In genomic region chr2:164769258-164770037, GRCm38 (mm10) we compare ENCODE assay signal across 8 mouse cellular contexts. TPM values are rescaled to one million over a fixed set of nuclear protein-coding genes. Genes with fewer than 3 reads are reported as not detected.
DNase-seq lines count a peak whose midpoint lies in the region; ATAC-seq and TF ChIP-seq lines count a peak whose summit lies in the region.

Ube2c (plus strand) TSS chr2:164769898.

- H3K4me3 ChIP-seq in forebrain, embryonic 10.5 days, result peak within 1 kb of the TSS; percentile 99
- peak within 1 kb of the TSS; percentile 82 for H3K4me3 ChIP-seq in heart, embryonic 15.5 days
- peak within 1 kb of the TSS; percentile 91 to 96 for H3K4me3 ChIP-seq in liver, embryonic 14.5 days (ENCODE audit: insufficient read depth in 1 of 2, low read depth in 2 of 2, low read length in 2 of 2)
- H3K4me3 ChIP-seq in neural tube, embryonic 11.5 days (ENCODE audit: low read depth, low read length), result peak within 1 kb of the TSS; percentile 97
- H3K4me3 ChIP-seq in stomach, postnatal 0 days (ENCODE audit: low read depth, low read length), result peak within 1 kb of the TSS; percentile 83

- peaks cover 28% of the 10 kb centered on the region for H3K4me1 ChIP-seq in forebrain, embryonic 10.5 days
- peaks cover 31% of the 10 kb centered on the region for H3K4me1 ChIP-seq in heart, embryonic 15.5 days (replicated peaks)
- H3K4me1 ChIP-seq in liver, embryonic 14.5 days (replicated peaks; ENCODE audit: control insufficient read depth in 2 of 2, insufficient read depth in 2 of 2, low read length in 1 of 2), result peaks cover 29 to 32% of the 10 kb centered on the region in 2 experiments
- peaks cover 18% of the 10 kb centered on the region for H3K4me1 ChIP-seq in neural tube, embryonic 11.5 days (ENCODE audit: control insufficient read depth, insufficient read depth, low read length)
- 0 out of 2 replicates have a peak, but pooled peaks cover 4% of the 10 kb centered on the region for H3K4me1 ChIP-seq in stomach, postnatal 0 days (replicated peaks; ENCODE audit: control insufficient read depth, insufficient read depth)

- TF ChIP-seq CTCF in liver, embryonic 14.5 days (IDR thresholded peaks at IDR 0.05; ENCODE audit: low read depth), result peak; percentile 57
- TF ChIP-seq CTCF in stomach, postnatal 0 days (IDR thresholded peaks at IDR 0.05; ENCODE audit: low read depth), result peak; percentile 58

- no peaks in the 10 kb centered on the region for H3K9me3 ChIP-seq in forebrain, embryonic 10.5 days
- H3K9me3 ChIP-seq in heart, embryonic 15.5 days (replicated peaks), result no peaks in the 10 kb centered on the region
- H3K9me3 ChIP-seq in liver, embryonic 14.5 days (ENCODE audit: control insufficient read depth, low read length), result no peaks in the 10 kb centered on the region
- H3K9me3 ChIP-seq in neural tube, embryonic 11.5 days (ENCODE audit: control insufficient read depth, low read length), result no peaks in the 10 kb centered on the region
- H3K9me3 ChIP-seq in stomach, postnatal 0 days (ENCODE audit: control insufficient read depth, low read length), result no peaks in the 10 kb centered on the region

- peak within 1 kb of the TSS; percentile 77 for H3K9ac ChIP-seq in heart, embryonic 15.5 days
- peak within 1 kb of the TSS; percentile 98 for H3K9ac ChIP-seq in liver, embryonic 14.5 days (replicated peaks)
- H3K9ac ChIP-seq in neural tube, embryonic 11.5 days (ENCODE audit: low read length), result peak within 1 kb of the TSS; percentile 89
- H3K9ac ChIP-seq in stomach, postnatal 0 days (ENCODE audit: low read length), result peak within 1 kb of the TSS; percentile 74

- 2% methylated on average over 53 of the region's 53 CpGs for WGBS in forebrain, embryonic 10.5 days
- WGBS in heart, embryonic 15.5 days, result 1% methylated on average over 53 of the region's 53 CpGs
- WGBS in liver, embryonic 14.5 days (ENCODE audit: insufficient replicate concordance), result 1% methylated on average over 53 of the region's 53 CpGs
- 2% methylated on average over 53 of the region's 53 CpGs for WGBS in neural tube, embryonic 11.5 days
- WGBS in stomach, postnatal 0 days, result 2% methylated on average over 52 of the region's 53 CpGs

- H3K27ac ChIP-seq in forebrain, embryonic 10.5 days, result peak within 1 kb of the TSS; percentile 98
- H3K27ac ChIP-seq in heart, embryonic 15.5 days, result peak within 1 kb of the TSS; percentile 86
- peak within 1 kb of the TSS; percentile 92 for H3K27ac ChIP-seq in liver, embryonic 14.5 days
- H3K27ac ChIP-seq in neural tube, embryonic 11.5 days (ENCODE audit: low read depth, low read length), result peak within 1 kb of the TSS; percentile 60; the same call in 1 of the 2 replicates
- H3K27ac ChIP-seq in stomach, postnatal 0 days (replicated peaks), result 0 out of 2 replicates have a peak within 1 kb of the TSS, but pooled peaks have one; percentile 53

- H3K4me2 ChIP-seq in heart, embryonic 15.5 days, result peak within 1 kb of the TSS; percentile 84
- peak within 1 kb of the TSS; percentile 86 for H3K4me2 ChIP-seq in liver, embryonic 14.5 days (ENCODE audit: low read depth)
- peak within 1 kb of the TSS; percentile 86 for H3K4me2 ChIP-seq in neural tube, embryonic 11.5 days (ENCODE audit: low read depth)
- peak within 1 kb of the TSS; percentile 92 for H3K4me2 ChIP-seq in stomach, postnatal 0 days (replicated peaks; ENCODE audit: low read depth)

- TF ChIP-seq EP300 in liver, embryonic 14.5 days (IDR thresholded peaks at IDR 0.05; ENCODE audit: low read depth), result peak; percentile 71
- TF ChIP-seq EP300 in stomach, postnatal 0 days (optimal IDR thresholded peaks at IDR 0.05), result peak; percentile 96

- peak; percentile 90 to 92 for DNase-seq in CD8-positive naive resting alpha-beta T cell, adult 2 months (ENCODE audit: low read depth in 2 of 2, low spot score in 2 of 2)
- peak; percentile 97 for DNase-seq in c-Kit-positive CD71-negative TER-119-negative erythroid progenitor cells, embryonic 14.5 days (ENCODE audit: low read depth)
- peak; percentile 99 for DNase-seq in forebrain, embryonic 10.5 days (ENCODE audit: extremely low spot score, low spot score)
- peak; percentile 98 to 99 for DNase-seq in kidney, postnatal 25 days
- DNase-seq in liver, embryonic 14.5 days (ENCODE audit: low read depth in 3 of 3, low spot score in 3 of 3), result peak; percentile 99
- peak; percentile 99 for DNase-seq in neural tube, embryonic 11.5 days (ENCODE audit: low spot score)
- peak; percentile 98 for DNase-seq in stomach, postnatal 0 days (ENCODE audit: low spot score)

- no peaks in the 10 kb centered on the region for H3K27me3 ChIP-seq in forebrain, embryonic 10.5 days (ENCODE audit: poor library complexity, severe bottlenecking)
- H3K27me3 ChIP-seq in heart, embryonic 15.5 days, result no peaks in the 10 kb centered on the region
- H3K27me3 ChIP-seq in liver, embryonic 14.5 days (ENCODE audit: control insufficient read depth, insufficient read depth, low read length), result no peaks in the 10 kb centered on the region
- H3K27me3 ChIP-seq in neural tube, embryonic 11.5 days (ENCODE audit: control insufficient read depth, insufficient read depth, low read length), result no peaks in the 10 kb centered on the region
- no peaks in the 10 kb centered on the region for H3K27me3 ChIP-seq in stomach, postnatal 0 days (ENCODE audit: control insufficient read depth, insufficient read depth, low read length)

- H3K36me3 ChIP-seq in forebrain, embryonic 10.5 days (replicated peaks), result peaks cover 76% of the 10 kb centered on the region
- peaks cover 30% of the 10 kb centered on the region for H3K36me3 ChIP-seq in heart, embryonic 15.5 days
- H3K36me3 ChIP-seq in liver, embryonic 14.5 days (replicated peaks; ENCODE audit: control insufficient read depth, insufficient read depth, low read depth), result peaks cover 69% of the 10 kb centered on the region
- H3K36me3 ChIP-seq in neural tube, embryonic 11.5 days (ENCODE audit: control insufficient read depth, insufficient read depth, low read length), result peaks cover 10% of the 10 kb centered on the region
- peaks cover 21% of the 10 kb centered on the region for H3K36me3 ChIP-seq in stomach, postnatal 0 days (ENCODE audit: control insufficient read depth, insufficient read depth, low read length)

- peak; percentile 98 for ATAC-seq in heart, embryonic 15.5 days (replicated peaks; ENCODE audit: insufficient number of reproducible peaks, insufficient read depth, low FRiP score, low read depth)
- peak; percentile 94 for ATAC-seq in liver, embryonic 14.5 days (ENCODE audit: insufficient read depth)
- ATAC-seq in neural tube, embryonic 11.5 days (ENCODE audit: insufficient read depth, low FRiP score, low TSS enrichment), result peak; percentile 99
- ATAC-seq in stomach, postnatal 0 days (ENCODE audit: low FRiP score, low TSS enrichment), result peak; percentile 99

RNA-seq across cellular contexts. Expression of gene Ube2c, which starts in this region (rescaled TPM):
- 638 and 648 TPM in 2 replicates for polyA plus RNA-seq in forebrain, embryonic 10.5 days (2016; fragmentation: Nextera tagmentation; extraction: Ambion mirVana)
- polyA plus RNA-seq in heart, embryonic 15.5 days (2015; fragmentation: Nextera tagmentation; extraction: Ambion mirVana), result 377 and 382 TPM in 2 replicates
- polyA plus RNA-seq in liver, embryonic 14.5 days (2012; rRNA removed), result 459 and 465 TPM in 2 replicates
- 533 and 562 TPM in 2 replicates for polyA plus RNA-seq in liver, embryonic 14.5 days (2014; fragmentation: Nextera tagmentation; extraction: Ambion mirVana)
- polyA plus RNA-seq in neural tube, embryonic 11.5 days (2014; fragmentation: Nextera tagmentation; extraction: Ambion mirVana), result 449 and 453 TPM in 2 replicates
- polyA plus RNA-seq in stomach, postnatal 0 days (2015; fragmentation: Nextera tagmentation; extraction: Ambion mirVana), result 74.1 and 104 TPM in 2 replicates

Comparison
In these comparisons a context has a peak if more than half of its experiments do, and no peak if none do; other contexts are left out.
1. Peak in every context shown above with its lines: DNase-seq, ATAC-seq, H3K4me3 ChIP-seq and H3K27ac ChIP-seq.